Mouse (Mus musculus) left cerebral cortex, adult 2 months (tissue): Measurements from ENCODE around the gene Abca6. TPM values are rescaled to one million over a fixed set of nuclear protein-coding genes. Genes with fewer than 3 reads are reported as not detected.

Experiments used
- DNase-seq, 2 experiments: peaks; one replicate each; pipeline ENCODE4 v3.0.0; 2021 to 2022; ENCODE audit warnings: low spot score in 2 of 2, mixed read lengths in 1 of 2; ENCODE audit errors: extremely low spot score in 1 of 2
- H3K27ac ChIP-seq: fragments of 200-600 bp; 2 replicates; pipeline ENCODE4 v1.8.1; 2022
- H3K4me3 ChIP-seq: fragments of 200-600 bp; 2 replicates; pipeline ENCODE4 v1.8.1; 2022
- CTCF ChIP-seq: fragments of 200-600 bp; IDR thresholded peaks from 2 replicates; pipeline ENCODE4 v1.8.1; 2022; ENCODE audit warnings: antibody characterized with exemption, mild to moderate bottlenecking, moderate library complexity
- intact Hi-C: fragments of 180-260 bp; cut with DNase I; formaldehyde crosslinking; loops from one replicate; pipeline ENCODE4 v1.15.1; 2025
- long read RNA-seq, 2 experiments: library from polyadenylated mRNA; stranded (forward); transcript quantifications; one replicate each; pipeline ENCODE4 v2.0.0; 2021; ENCODE audit warnings: borderline mapping rate in 2 of 2
- total RNA-seq, 2 experiments: library from RNA; stranded (reverse); gene quantifications; 2 replicates each; pipeline ENCODE4 v1.2.3; 2021

Abca6 gene
- 1 to 10 TPM; 1.4 to 1.7 TPM for total RNA-seq
- long read RNA-seq, experiment 1, full-length matches to known transcripts: 1 of 1 reads
- long read RNA-seq, experiment 1, partial matches to known transcripts: 0 of 1 reads
- long read RNA-seq, experiment 1, other reads (novel, unspliced or antisense): 0 of 1 reads
- long read RNA-seq, experiment 2: 0 reads

DNA sequence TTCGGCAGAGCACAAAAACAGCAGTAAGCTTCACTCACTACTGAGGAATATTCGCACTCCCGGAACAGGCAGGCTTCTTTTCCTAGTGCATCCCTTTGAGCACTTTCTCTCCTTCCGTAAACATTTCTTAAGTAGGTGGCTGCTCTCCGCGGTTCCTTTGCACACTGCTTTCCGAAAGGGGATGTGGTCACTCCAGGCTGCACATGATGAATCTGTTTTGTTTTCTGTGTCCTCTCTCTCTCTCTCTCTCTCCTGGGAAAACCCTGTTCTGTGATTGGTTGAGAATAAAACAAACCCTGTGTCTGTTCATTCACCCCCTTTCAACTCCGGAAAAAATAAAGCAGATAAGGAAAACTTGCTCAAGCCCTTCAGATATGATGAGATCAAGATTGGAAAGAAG lies at the start of gene Abca6:
Abca6 (minus strand) TSS at position 243 of the 400 bp plus-strand sequence.
- intact Hi-C loops: no loop called here
- TF ChIP-seq CTCF: no peak
- Histone ChIP-seq H3K27ac (no peak within 1 kb of the TSS), H3K4me3 (peak within 1 kb of the TSS; percentile 41)
- no peak for DNase-seq

DNA sequence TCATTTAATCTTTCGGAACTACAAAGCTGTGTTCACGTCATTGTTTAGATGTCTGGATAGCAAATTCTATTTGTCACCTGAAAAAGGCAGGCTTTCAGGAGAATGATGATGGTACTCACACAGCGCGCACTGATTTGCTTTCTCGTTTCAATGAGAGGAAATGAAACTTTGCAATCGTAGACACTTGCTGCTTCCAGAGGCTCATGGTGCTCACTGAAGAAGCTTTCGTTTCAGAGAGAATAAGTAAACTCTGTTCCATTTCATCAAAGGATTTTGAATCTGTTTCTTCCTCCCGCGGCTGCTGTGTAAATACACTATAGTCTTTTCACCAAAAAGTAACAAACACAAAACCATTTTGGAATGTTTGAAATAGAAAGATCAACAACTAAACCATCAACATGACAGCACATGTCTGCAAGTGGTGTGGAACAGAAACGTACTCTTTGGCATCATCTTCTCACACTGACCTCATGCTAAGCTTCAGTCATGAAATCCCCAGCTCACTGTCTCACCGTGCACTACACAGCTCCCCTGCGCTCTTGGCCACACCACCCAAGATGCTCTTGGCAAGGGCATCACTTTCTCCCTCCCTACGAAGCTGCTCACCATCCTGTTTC lies 46.4 kb upstream of the Abca6 start:
- H3K27ac ChIP-seq: no peak overlapping the region
- no peak for DNase-seq
- intact Hi-C loops: no loop called here
- no peak for TF ChIP-seq CTCF
- no peak overlapping the region for H3K4me3 ChIP-seq

DNA sequence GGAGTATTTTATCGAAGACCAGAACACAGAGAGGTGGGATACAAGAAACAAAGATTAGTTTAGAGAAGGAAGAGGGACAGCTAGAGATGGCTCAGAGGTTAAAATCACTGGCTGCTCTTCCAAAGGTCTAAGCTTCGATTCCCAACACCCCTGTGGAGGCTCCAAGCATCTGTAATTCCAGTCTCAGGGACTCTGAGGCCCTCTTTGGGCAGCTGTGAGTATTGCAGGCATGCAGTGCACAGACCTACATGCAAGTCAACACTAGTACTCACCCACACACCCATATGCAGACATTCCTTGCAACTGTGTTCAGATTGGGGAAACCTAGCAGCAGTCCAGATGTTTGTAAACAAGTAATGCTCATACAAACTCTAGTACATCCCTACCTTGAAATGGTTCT lies 39.0 kb upstream of the Abca6 start:
- no peak for DNase-seq
- TF ChIP-seq CTCF: no peak; the same call in none of the 2 replicates

DNA sequence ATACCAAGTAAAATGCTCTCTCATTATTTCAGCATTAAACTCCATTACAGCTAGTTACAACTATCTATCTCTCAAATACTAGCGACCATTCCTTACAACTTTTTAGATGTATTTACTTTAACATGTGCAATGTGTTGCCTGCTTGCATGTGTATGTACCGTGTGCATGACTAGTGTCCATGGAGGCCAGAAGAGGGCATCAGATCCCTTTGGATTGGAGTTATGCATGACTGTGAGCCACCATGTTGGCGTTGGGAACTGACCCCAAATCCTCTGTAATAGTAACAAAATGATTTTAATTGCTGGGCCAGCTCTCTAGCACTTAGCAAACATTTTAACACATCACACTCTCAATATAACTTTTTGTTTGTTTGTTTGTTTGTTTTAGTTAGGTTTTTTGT lies 36.8 kb upstream of the Abca6 start:
- no peak for DNase-seq
- Histone ChIP-seq H3K4me3 (no peak overlapping the region), H3K27ac (no peak overlapping the region)
- intact Hi-C loops: no loop called here
- TF ChIP-seq CTCF: no peak; the same call in 1 of the 2 replicates

More for the DNA sequence above, 39.0 kb upstream of the Abca6 start:
- intact Hi-C loops: no loop called here
- H3K27ac ChIP-seq: no peak overlapping the region
- no peak overlapping the region for H3K4me3 ChIP-seq

DNA sequence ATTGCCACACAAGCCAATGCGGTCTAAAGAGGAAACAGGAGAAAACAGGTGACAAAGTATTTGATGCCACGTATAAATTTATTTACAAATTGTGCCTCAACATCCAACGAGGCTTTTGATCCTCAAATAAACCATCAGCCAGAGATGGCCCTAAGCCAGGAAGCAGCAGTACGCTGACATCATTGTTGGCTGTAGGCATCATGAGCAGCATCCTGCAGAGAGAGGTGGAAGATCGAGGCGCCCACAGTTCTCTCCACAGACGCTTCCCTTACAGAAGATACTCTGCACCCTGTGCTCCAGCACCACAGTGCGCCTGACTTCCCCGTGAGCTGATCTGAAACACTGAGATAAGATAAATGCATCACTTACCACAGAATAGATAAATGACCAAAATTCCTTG lies 36.1 kb upstream of the Abca6 start:
- no peak for DNase-seq
- H3K4me3 ChIP-seq: no peak overlapping the region
- TF ChIP-seq CTCF: no peak
- no peak overlapping the region for H3K27ac ChIP-seq
- intact Hi-C loops: no loop called here

DNA sequence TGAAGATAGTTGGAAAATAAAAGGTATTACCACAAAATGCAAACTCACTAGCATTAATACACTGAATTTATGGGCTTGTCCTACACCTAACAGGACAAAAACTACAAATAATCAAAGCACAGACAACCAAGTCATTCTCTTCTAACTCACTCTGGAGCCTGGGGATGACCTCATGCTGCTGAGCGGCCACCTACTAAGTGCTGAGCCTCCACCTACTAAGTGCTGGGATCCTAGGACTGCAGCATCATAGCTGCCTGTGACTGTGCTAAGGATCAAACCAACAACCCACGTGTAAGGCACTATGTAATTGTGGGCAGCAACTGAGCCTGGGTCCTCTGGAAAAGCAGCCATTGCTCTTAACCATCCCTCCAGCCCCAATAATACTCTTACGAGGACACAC lies 34.8 kb upstream of the Abca6 start:
- no peak for TF ChIP-seq CTCF
- DNase-seq: no peak
- intact Hi-C loops: no loop called here
- Histone ChIP-seq H3K27ac (no peak overlapping the region), H3K4me3 (no peak overlapping the region)

DNA sequence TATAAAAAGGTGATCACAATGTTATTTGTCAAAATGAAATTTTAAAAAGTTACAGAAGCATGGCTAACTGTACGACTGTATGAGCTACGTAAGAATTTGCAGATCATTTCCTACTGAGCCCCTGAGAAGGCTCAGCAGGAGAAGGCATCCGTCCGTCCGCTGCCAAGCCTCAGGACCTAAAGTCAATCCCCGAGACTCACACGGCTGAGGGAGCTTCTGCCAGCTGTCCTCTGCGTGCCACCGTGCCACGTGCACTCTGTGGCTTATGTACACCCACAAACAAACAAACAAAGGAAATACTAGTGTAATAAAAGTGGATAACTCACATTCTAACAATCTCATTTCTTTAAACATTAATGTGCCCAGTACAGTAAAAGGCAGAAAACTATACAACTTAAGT lies 33.3 kb upstream of the Abca6 start:
- DNase-seq: no peak
- intact Hi-C loops: no loop called here
- TF ChIP-seq CTCF: no peak
- H3K4me3 ChIP-seq: no peak overlapping the region
- H3K27ac ChIP-seq: no peak overlapping the region

DNA sequence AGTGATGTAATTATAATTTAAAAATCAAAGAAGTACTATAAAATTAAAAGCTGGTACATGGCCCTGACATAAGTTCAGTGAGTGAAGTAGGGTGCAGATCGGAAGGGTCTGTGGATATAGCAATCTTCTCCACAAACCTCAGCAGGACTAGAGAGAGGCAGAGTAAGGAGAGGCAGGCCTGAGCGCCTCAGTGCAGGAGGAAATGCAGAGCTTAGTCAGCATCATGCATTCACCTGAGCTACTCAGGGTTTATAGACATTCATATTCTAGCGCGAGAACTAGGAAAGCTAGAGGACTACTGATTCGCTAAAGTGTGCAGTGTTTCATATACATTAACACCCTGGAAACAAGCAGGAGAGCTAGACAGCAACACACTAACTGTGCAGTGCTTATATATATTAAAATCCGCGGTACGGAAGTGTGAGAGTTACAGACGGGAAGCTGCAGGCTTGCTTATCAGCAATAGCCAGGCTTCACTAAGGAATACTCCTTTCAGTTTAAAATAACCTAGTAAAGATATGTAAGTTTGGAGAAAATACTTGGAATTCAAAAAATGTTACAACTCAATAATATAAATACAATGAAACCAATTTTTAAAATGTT lies 32.7 kb upstream of the Abca6 start:
- H3K4me3 ChIP-seq: no peak overlapping the region
- H3K27ac ChIP-seq: no peak overlapping the region
- TF ChIP-seq CTCF: no peak
- intact Hi-C loops: no loop called here
- no peak for DNase-seq

DNA sequence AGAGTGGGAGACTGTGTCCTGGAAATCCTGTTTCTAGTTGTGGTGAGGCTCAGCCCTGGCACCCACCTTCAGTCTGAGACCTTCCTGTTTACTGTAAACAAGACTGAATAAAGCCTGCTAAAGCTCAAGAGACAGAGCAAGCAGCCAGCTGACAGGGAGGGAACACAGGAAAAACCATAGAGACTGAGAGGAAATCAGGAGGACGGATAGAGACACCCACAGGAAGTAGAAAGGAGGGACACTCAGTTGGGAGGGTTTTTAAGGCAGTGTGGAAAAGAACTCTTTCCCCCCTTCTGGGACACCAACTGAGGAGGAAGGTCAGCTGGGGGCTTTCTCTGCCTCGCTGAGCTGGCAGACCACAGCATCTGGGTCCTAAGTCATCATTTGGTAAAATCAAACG lies 23.2 kb upstream of the Abca6 start:
- intact Hi-C loops: loop anchor here (5.0 kb wide), 1 partner anchor 612 kb away; no protein-coding TSS in a partner anchor
- H3K27ac ChIP-seq: no peak overlapping the region
- no peak for TF ChIP-seq CTCF
- no peak overlapping the region for H3K4me3 ChIP-seq
- DNase-seq: no peak

DNA sequence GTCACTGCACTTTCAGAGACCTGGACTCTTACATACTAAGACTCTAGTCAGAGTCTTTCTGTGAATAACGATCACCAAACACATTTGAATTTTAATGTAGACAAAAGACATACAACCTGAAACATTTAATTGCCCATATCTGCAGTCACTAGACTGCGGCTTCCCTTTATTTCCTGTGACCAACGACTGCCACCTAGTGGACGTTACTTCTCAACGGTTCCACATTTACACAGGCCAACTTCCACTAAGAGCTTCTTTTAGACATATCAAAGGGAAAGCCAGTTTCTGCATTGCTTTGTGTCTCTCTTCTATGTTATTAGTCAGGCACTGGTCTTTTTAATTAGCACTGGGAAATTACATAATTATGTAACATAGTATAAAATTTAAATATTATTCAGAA lies 20.2 kb upstream of the Abca6 start:
- DNase-seq: peak; percentile 37 to 47
- no peak overlapping the region for H3K27ac ChIP-seq
- peak; percentile 84 for TF ChIP-seq CTCF
- intact Hi-C loops: loop anchor here (5.0 kb wide), 1 partner anchor 609 kb away; no protein-coding TSS in a partner anchor
- no peak overlapping the region for H3K4me3 ChIP-seq

DNA sequence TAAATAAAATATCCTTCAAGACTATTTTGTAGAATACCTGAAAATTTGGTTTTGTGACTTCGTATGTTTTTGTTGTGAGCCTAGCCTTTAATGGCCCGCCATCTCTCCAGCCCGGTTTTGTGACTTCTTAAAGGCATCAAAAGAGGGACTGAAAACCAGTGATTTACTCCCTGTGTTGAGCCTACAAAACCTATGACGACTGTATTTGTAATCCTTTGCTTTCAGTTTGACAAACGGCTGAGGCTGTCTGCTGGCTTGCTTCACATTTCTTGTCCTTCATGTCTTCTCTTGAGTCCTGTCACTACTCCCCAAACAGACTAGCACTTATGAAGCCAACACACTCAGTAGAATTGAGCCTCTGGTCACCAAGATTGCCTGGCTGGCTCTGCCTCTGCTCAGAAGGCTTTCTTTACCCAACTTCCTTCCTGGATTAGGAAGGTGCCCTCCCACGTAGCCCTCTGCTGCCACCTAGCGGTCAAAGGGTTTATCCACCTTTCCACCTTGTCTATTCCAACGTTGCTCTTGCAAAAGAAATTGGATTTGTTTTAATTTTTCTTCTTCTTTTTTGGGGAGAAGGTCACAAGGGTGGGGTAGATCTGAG lies 16.8 kb upstream of the Abca6 start:
- H3K27ac ChIP-seq: no peak overlapping the region
- peak; percentile 98 for TF ChIP-seq CTCF
- H3K4me3 ChIP-seq: no peak overlapping the region
- peak; percentile 75 to 92 for DNase-seq
- intact Hi-C loops: loop anchor here (1.0 to 5.0 kb wide), 4 partner anchors 271 to 395 kb away; partner anchors contain the start of gene Abca8b

DNA sequence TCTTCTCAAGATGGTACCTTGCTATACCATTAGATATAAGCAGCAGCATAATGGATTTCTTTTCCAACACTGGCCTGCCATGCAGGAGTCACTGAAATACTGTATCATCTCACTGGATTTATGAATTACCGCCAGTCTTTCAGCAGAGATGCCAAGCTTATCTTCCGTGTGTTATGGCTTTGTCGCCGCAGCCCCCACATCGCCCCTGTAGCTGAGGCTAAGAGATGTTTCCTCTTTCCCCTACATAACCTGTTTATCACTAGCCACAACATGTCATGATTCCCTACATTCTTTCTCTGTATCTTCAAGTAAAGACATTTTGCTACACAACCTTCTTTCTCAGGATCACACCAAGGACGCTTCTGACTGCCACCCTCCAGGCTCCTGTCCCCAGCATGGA lies 15.7 kb upstream of the Abca6 start:
- intact Hi-C loops: loop anchor here (5.0 kb wide), 2 partner anchors 270 to 375 kb away; partner anchors contain the start of gene Abca8b
- H3K27ac ChIP-seq: no peak overlapping the region

More for the DNA sequence above, 15.7 kb upstream of the Abca6 start:
- no peak for TF ChIP-seq CTCF
- no peak overlapping the region for H3K4me3 ChIP-seq
- no peak for DNase-seq
